Mouse (Mus musculus): ENCODE data around the gene Dlx3. TPM values are rescaled to one million over a fixed set of nuclear protein-coding genes. Genes with fewer than 3 reads are reported as not detected.

Gene Dlx3
- polyA plus RNA-seq, 2 experiments, result 0.01 TPM; not detected in 1

DNA sequence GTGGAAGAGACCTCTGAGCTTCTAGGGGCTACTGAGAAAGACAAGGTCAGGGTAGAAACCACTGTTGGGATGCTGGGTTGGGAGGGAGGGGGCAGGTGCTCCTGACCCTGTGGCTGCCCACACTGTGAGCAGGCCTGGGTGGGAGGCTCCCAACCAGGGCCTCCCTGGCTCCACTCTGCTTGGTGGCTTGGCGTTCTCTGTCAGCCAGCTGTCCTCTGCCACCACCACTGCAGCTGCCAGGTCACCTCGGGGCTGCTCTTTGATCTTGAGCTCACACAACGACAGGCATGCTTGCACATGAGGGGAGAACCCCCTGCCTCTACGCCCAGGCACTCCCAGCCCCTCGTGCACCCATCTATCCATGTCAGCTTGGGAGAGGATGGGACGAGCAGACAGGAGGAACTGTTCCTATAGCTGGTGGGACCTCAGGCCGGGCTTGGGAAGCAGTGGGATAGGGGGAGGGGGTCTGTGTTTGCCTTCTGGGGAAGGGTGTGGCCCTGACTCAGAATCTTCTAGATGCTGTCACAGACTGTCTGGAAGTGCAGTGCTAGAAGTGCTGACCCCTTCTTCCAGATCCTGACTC is 5.5 kb downstream of the Dlx3 start:
- TF ChIP-seq EP300 (IDR thresholded peaks at IDR 0.05; ENCODE audit: low read depth) (no peak), CTCF (IDR thresholded peaks at IDR 0.05; ENCODE audit: low read depth) (no peak)
- Histone ChIP-seq H3K9ac (replicated peaks) (no peak overlapping the region), H3K4me1 (replicated peaks; ENCODE audit: control insufficient read depth in 2 of 2, insufficient read depth in 2 of 2, low read length in 1 of 2) (no peaks in the 10 kb centered on the region), H3K36me3 (replicated peaks; ENCODE audit: control insufficient read depth, insufficient read depth, low read depth) (no peaks in the 10 kb centered on the region), H3K27me3 (ENCODE audit: control insufficient read depth, insufficient read depth, low read length) (peaks cover 41% of the 10 kb centered on the region), H3K4me2 (ENCODE audit: low read depth) (no peak overlapping the region), H3K9me3 (ENCODE audit: control insufficient read depth, low read length) (no peaks in the 10 kb centered on the region), H3K27ac (no peak overlapping the region), H3K4me3 (ENCODE audit: insufficient read depth in 1 of 2, low read depth in 2 of 2, low read length in 2 of 2) (no peak overlapping the region)
- DNase-seq (ENCODE audit: low read depth in 3 of 3, low spot score in 3 of 3), result no peak
- ATAC-seq (ENCODE audit: insufficient read depth), result no peak
- 31% methylated on average over 7 of the region's 7 CpGs for WGBS (ENCODE audit: insufficient replicate concordance)

- DNase-seq (ENCODE audit: low read depth in 3 of 3, low spot score in 3 of 3) (no peak), ATAC-seq (ENCODE audit: insufficient read depth) (no peak)
- H3K4me3 ChIP-seq (ENCODE audit: insufficient read depth in 1 of 2, low read depth in 2 of 2, low read length in 2 of 2), result no peak overlapping the region
- TF ChIP-seq CTCF (IDR thresholded peaks at IDR 0.05; ENCODE audit: low read depth), result no peak
- TF ChIP-seq EP300 (IDR thresholded peaks at IDR 0.05; ENCODE audit: low read depth), result no peak
- H3K36me3 ChIP-seq (replicated peaks; ENCODE audit: control insufficient read depth, insufficient read depth, low read depth), result no peaks in the 10 kb centered on the region
- no peak overlapping the region for H3K27ac ChIP-seq
- no peaks in the 10 kb centered on the region for H3K4me1 ChIP-seq (replicated peaks; ENCODE audit: control insufficient read depth in 2 of 2, insufficient read depth in 2 of 2, low read length in 1 of 2)
- H3K4me2 ChIP-seq (ENCODE audit: low read depth), result no peak overlapping the region
- H3K27me3 ChIP-seq (ENCODE audit: control insufficient read depth, insufficient read depth, low read length), result peaks cover 30% of the 10 kb centered on the region
- H3K9ac ChIP-seq (replicated peaks), result no peak overlapping the region
- 2% methylated on average over 19 of the region's 20 CpGs for WGBS (ENCODE audit: insufficient replicate concordance)
- no peaks in the 10 kb centered on the region for H3K9me3 ChIP-seq (ENCODE audit: control insufficient read depth, low read length)
Observed at GRCm38 (mm10) chr11:95126272-95127245, 6.6 kb downstream of the Dlx3 start.

- Histone ChIP-seq H3K36me3 (replicated peaks; ENCODE audit: control insufficient read depth, insufficient read depth, low read depth) (no peaks in the 10 kb centered on the region), H3K9me3 (ENCODE audit: control insufficient read depth, low read length) (no peaks in the 10 kb centered on the region), H3K27ac (no peak overlapping the region), H3K4me2 (ENCODE audit: low read depth) (no peak overlapping the region), H3K4me1 (replicated peaks; ENCODE audit: control insufficient read depth in 2 of 2, insufficient read depth in 2 of 2, low read length in 1 of 2) (no peaks in the 10 kb centered on the region), H3K9ac (replicated peaks) (no peak overlapping the region), H3K27me3 (ENCODE audit: control insufficient read depth, insufficient read depth, low read length) (peaks cover 12% of the 10 kb centered on the region), H3K4me3 (ENCODE audit: insufficient read depth in 1 of 2, low read depth in 2 of 2, low read length in 2 of 2) (no peak overlapping the region)
- TF ChIP-seq CTCF (IDR thresholded peaks at IDR 0.05; ENCODE audit: low read depth) (no peak), EP300 (IDR thresholded peaks at IDR 0.05; ENCODE audit: low read depth) (no peak)
- no peak for ATAC-seq (ENCODE audit: insufficient read depth)
- WGBS (ENCODE audit: insufficient replicate concordance), result 44% methylated on average over 11 of the region's 11 CpGs
- DNase-seq (ENCODE audit: low read depth in 3 of 3, low spot score in 3 of 3), result no peak
Observed at GRCm38 (mm10) chr11:95128359-95128758, 8.4 kb downstream of the Dlx3 start.

GRCm38 (mm10) chr11:95130668-95131252 is 10.8 kb downstream of the Dlx3 start:
- TF ChIP-seq CTCF (IDR thresholded peaks at IDR 0.05; ENCODE audit: low read depth), result no peak
- no peak for TF ChIP-seq EP300 (IDR thresholded peaks at IDR 0.05; ENCODE audit: low read depth)
- Histone ChIP-seq H3K9me3 (ENCODE audit: control insufficient read depth, low read length) (no peaks in the 10 kb centered on the region), H3K4me1 (replicated peaks; ENCODE audit: control insufficient read depth in 2 of 2, insufficient read depth in 2 of 2, low read length in 1 of 2) (no peaks in the 10 kb centered on the region), H3K4me2 (ENCODE audit: low read depth) (no peak overlapping the region), H3K4me3 (ENCODE audit: insufficient read depth in 1 of 2, low read depth in 2 of 2, low read length in 2 of 2) (no peak overlapping the region), H3K27ac (no peak overlapping the region), H3K27me3 (ENCODE audit: control insufficient read depth, insufficient read depth, low read length) (no peaks in the 10 kb centered on the region; the same call in none of the 2 replicates), H3K36me3 (replicated peaks; ENCODE audit: control insufficient read depth, insufficient read depth, low read depth) (no peaks in the 10 kb centered on the region), H3K9ac (replicated peaks) (no peak overlapping the region)
- ATAC-seq (ENCODE audit: insufficient read depth) (no peak), DNase-seq (ENCODE audit: low read depth in 3 of 3, low spot score in 3 of 3) (no peak)
- WGBS (ENCODE audit: insufficient replicate concordance), result 61% methylated on average over 17 of the region's 17 CpGs

GRCm38 (mm10) chr11:95133321-95133720 is 13.4 kb downstream of the Dlx3 start:
- Histone ChIP-seq H3K27me3 (ENCODE audit: control insufficient read depth, insufficient read depth, low read length) (peaks cover 9% of the 10 kb centered on the region; the same call in 1 of the 2 replicates), H3K36me3 (replicated peaks; ENCODE audit: control insufficient read depth, insufficient read depth, low read depth) (no peaks in the 10 kb centered on the region), H3K27ac (no peak overlapping the region), H3K4me1 (replicated peaks; ENCODE audit: control insufficient read depth in 2 of 2, insufficient read depth in 2 of 2, low read length in 1 of 2) (no peaks in the 10 kb centered on the region), H3K9ac (replicated peaks) (no peak overlapping the region), H3K4me3 (ENCODE audit: insufficient read depth in 1 of 2, low read depth in 2 of 2, low read length in 2 of 2) (no peak overlapping the region), H3K4me2 (ENCODE audit: low read depth) (no peak overlapping the region), H3K9me3 (ENCODE audit: control insufficient read depth, low read length) (no peaks in the 10 kb centered on the region)
- WGBS (ENCODE audit: insufficient replicate concordance), result 10% methylated on average over 6 of the region's 6 CpGs
- DNase-seq (ENCODE audit: low read depth in 3 of 3, low spot score in 3 of 3) (no peak), ATAC-seq (ENCODE audit: insufficient read depth) (no peak)
- TF ChIP-seq EP300 (IDR thresholded peaks at IDR 0.05; ENCODE audit: low read depth) (no peak), CTCF (IDR thresholded peaks at IDR 0.05; ENCODE audit: low read depth) (no peak)

All from liver, embryonic 14.5 days (tissue).